Mouse (Mus musculus) brain, embryonic 14.5 days (tissue): ENCODE measurements around the gene Cln5. TPM values are rescaled to one million over a fixed set of nuclear protein-coding genes. Genes with fewer than 3 reads are reported as not detected.

Experiments used
- DNase-seq: peaks from one replicate; pipeline ENCODE4 v3.0.0-alpha.2; 2011; ENCODE audit warnings: low read depth
- CTCF ChIP-seq: fragments of 200-500 bp; IDR thresholded peaks from 2 replicates; pipeline ENCODE4 v1.5.1; 2012; ENCODE audit warnings: inconsistent platforms, mild to moderate bottlenecking, moderate library complexity, borderline replicate concordance; ENCODE audit not compliant: insufficient read depth, insufficient read length; ENCODE audit errors: extremely low read depth
- POLR2A ChIP-seq: fragments of 200-500 bp; IDR thresholded peaks from 2 replicates; pipeline ENCODE4 v1.6.1; 2012; ENCODE audit warnings: mild to moderate bottlenecking, inconsistent platforms, borderline replicate concordance; ENCODE audit not compliant: poor library complexity, insufficient read depth, insufficient read length, severe bottlenecking; ENCODE audit errors: extremely low read depth
- polyA plus RNA-seq: library from polyadenylated mRNA; depleted of rRNA; stranded (reverse); fragments of >200 nt; gene quantifications from 2 replicates; pipeline ENCODE4 v1.2.3, GENCODE M21; 2012

The Cln5 gene
- polyA plus RNA-seq, 1 experiment = 9.7 TPM

DNA sequence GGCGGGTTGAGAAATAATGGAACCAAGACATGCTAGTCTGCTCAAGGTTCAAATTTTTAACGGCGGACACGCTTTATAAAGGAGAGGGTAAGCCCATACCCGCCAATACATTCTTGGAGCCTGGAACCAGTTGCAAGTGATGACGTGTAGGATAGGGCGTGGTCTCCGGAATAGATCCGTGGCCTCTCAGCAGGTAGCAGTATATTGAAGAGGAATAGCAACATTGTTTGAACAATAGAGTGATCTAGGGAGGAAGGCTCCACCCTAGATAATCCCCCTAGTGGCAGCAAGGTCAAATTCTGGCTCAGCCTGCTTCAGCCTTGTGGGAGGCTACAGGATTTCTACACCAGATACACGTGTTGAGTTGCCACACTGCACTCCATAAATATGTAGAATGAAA is 10.5 kb upstream of the Cln5 start:
- TF ChIP-seq CTCF (no peak), POLR2A (no peak)
- DNase-seq = no peak

DNA sequence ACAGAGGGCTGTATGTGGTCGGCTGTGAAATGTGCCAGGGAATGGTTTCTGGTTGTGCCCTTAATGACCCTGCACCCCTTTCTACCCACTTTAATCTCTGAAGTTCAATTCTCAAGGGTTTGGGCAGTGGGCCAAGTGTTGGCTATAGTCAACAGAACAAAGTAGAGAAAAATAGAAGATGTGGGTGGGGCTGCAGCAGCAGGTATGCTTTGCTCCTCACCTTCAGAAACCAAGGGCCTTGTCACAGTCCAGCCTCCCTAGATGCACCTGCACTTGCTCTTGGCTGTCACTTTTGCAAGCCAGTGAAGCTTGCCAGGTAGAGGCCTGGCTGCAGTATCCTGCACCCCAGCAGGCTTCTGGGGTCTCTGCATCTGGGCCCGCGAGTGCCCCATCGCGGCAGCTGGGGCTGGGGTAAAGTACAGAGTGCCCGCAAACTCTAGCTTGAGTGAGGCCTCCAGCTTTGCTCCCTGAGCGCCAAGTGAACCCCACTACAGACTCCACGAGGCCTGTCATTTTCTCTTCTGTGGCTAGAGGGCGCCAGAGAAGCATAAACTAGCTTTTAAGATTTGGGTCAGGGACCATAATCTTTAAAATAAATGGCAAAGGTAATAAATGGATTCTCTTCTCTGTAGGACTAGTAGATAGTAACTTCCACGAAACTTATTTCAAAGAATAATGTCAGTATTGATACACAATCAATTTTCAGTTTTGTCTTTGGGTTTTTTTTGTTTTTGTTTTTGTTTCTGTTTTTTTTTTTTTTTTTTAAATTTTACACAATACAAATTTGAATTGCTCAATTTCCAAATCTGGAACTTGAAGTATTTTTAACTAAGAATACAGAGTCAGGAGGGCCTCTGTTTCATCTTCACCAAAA is 4.5 kb upstream of the Cln5 start:
- DNase-seq = peak; percentile 73
- TF ChIP-seq CTCF (peak; percentile 76), POLR2A (no peak)

DNA sequence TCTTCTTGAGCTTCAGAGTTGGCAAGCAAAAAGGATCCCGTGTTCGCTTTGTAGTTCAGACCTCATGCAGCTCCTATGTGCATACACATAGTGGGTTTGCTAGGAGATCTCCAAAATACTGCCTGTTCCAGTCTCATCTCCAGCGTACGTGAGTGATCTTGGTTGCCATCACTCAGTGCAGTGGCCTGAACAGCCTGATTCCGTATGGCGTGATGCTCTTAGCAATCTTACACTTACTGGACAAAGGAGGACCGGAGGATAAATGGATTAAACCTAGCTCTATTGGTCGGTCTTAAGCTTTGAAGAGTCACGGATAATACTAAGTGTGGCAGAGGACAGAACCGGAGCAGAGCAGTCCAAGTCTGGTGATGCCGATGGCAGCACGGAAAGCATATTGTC is 552 bp upstream of the Cln5 start:
- no peak for DNase-seq
- TF ChIP-seq CTCF = no peak
- TF ChIP-seq POLR2A = no peak

DNA sequence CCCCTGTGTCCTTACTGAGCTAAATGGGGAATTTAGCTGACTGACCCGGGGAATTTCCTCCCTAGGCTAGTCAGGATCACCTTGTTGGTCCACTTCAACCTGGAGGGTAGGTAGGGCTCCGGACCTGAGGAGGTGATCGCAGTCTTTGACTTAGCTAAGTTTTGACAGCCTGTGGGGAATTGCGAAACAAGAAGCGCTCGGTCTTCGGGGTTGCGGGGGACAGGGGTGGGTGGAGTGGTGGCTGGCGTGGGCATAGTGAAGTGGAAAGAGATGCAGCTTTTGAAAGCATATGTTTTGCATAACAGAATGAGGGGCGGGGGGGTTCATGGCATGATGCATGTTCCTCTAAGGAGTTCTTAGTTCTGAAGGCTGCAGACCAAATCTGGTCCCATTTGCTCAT is 774 bp downstream of the Cln5 start:
- TF ChIP-seq POLR2A = no peak
- no peak for TF ChIP-seq CTCF
- DNase-seq = peak; percentile 13

DNA sequence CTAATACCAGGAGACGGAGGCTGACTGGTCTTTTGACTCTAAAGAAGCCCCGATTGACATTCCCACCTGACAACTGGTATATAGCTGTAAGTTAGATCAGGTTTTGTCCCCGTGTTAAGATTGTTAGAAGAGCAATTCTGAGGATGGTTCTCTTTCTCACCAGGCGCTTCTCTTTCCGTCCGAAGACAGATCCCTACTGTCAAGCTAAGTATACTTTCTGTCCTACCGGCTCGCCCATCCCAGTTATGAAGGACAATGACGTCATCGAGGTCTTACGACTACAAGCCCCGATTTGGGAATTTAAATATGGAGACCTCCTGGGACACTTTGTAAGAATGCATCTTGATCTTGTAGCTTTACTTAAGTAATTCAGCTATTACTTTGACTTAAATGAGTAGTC is 1.5 kb downstream of the Cln5 start:
- DNase-seq = no peak
- TF ChIP-seq CTCF (no peak), POLR2A (no peak)

DNA sequence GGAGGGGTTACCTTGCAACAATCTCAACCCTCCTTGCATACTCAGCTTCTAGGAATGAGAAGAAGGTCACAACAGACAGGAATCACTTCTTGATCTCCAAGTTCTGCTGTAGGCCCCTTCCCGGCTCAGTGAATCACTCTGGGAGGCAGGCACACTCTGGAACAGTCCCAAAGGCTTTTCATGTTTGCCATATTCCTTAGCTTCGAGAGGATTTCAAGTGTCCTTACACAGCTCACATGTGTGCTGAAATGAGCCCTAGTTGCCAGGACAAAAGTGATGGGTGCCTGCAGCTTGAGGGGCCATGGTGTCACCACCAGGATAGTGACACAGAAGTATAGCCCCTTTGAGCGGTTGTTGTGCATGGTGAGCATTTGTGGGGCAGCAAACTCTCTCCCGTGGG is 2.7 kb downstream of the Cln5 start:
- no peak for DNase-seq
- no peak for TF ChIP-seq CTCF
- TF ChIP-seq POLR2A = no peak

DNA sequence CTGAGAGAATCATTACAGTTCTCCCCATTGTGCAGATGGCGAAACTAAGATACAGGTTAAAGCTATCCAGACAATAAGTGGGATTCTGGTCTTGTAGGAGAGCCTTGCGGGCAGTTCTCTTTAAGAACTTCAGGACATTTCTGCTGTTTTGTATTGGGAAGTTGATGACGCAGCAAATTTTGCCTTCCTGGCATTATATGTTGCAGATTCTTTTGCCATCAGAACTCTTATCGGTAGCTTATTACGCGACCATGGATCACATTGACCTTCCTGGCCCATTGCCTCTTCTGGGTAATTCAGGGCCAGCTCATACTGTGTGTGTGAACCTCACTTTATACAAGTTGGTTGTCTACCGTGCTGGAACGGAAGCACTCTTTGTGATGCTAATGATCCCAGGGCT is 3.8 kb downstream of the Cln5 start:
- no peak for DNase-seq
- TF ChIP-seq POLR2A (no peak), CTCF (no peak)

DNA sequence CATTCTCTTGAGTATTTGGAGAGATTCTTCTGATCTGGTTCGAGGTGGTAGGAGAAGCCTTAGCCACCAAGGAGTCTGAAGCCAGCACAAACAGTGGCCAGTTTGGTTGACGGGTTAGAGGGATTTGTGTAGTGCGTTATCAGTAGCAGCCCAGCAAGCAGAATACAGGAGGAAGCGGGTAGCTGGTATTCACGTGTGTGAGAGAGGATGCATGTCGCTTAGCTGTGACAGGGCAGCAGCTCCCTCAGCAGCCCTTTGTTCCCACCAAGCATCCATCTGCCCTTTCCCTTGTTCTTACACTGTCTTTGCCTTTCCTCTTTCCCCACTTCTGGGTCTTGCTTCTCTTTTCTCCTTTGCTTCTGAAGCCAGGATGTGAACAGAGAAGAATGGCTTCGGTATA is 5.2 kb downstream of the Cln5 start:
- DNase-seq = no peak
- TF ChIP-seq CTCF = no peak

DNA sequence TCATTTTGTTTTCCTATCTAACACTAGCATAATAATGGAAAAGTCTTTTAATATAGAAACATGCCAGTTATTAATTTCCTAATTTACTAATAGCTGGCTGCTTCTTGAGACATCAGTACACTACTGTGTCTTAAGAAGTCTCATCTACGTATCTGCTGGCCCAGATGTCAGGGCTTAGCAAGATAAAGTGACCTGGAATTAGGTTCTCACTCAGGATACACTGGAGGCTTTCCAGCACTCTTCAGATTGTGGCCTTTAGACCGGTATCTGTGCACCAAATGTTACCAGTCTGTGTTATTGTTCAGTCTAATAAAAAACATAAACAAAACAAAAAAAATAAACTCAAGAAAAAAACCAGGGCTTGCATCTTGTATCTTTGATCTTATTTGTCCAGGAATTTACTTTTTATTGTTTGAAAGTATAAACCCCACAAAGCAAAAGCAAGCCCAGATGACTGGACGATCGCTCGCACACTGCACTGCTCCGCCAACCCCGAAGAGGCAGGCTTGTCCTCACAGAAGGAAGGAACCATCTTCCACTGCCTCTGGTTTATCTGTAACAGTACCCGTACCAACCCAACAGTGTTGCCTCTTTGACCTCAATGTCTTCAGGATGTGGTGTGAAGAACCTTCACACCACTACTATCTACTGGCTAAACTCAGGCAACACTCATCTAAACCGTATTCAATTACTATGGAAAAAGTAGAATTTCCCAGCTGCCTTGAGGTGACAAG is 7.4 kb downstream of the Cln5 start:
- no peak for TF ChIP-seq CTCF
- TF ChIP-seq POLR2A = no peak
- no peak for DNase-seq

DNA sequence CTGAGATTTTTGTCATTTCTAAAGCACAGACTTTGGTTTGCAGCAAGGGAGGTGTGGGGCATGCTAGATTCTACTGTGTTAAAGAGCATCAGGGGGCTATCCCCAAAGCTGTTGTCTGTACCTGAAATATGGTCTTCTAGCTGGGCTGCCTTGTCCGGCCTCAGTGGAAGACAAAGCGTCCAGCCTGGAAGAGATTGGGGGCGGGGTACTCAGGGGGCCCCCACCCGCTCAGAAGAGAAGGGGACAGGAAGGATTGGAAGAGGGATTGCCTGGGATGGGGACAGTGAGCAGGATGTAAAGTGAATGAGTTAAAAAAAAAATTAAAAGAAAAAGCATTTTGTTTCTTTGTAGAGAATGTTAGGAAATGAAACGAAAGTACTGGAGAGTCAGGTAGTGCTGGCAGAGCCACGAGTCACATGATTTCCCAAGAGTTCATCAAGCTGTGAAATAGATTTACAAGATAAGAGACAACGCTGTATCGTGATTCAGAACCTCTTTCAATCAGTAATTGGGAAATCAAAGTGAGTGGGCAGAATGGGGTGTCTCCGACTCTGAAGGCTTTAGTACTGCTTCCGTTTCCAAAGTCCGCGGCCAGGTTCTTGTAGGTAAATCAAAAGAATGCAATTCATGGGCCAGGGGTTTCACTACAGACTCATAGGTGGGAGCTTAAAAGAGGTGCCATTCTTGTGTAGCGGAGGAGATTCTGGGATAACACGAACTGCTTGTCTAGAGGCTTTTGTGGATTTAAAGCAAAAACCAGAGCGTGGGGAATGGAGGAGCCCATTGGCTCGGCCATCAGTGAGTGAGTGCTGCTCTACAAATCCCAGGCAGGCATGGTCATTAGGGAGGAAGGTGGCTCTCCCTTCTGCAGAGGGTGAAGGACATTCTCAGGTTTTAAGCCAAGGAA is 8.2 kb downstream of the Cln5 start:
- TF ChIP-seq POLR2A (no peak), CTCF (no peak)
- no peak for DNase-seq

DNA sequence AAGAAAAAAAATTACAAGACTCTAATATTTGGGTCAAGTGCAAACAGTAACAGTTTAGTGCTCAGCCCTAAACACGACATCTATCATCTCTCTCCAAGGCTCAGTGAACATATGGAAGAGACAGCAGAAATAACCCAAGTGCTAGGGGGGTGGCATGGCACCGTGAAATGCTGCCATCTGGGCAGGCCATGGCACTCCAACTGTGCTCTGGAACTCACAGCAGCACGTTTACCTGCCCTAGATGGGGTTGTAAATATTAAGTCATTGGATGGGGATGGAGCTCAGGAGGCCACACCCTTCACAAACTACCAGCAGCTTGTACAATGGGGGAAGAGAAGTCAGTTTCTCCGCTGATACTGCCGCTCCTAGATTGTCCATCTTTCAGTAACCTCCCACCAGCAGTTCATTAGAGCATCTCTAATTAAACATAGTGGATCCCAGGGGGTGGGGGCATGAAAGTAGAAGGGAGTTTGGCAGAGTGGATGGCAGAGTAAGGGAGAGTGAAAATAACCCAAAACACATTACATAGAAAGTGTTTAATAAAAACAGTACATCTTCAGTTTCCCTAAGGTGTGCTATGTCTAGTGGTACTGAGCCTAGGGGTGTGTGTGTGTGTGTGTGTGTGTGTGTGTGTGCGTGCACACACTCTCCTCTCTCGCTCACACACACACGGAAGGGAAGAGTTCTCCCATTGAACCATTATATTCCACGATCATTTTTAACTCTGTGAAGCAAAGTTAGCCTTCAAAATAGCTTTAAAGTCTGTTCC is 9.4 kb downstream of the Cln5 start:
- peak; percentile 45 for DNase-seq
- no peak for TF ChIP-seq CTCF
- TF ChIP-seq POLR2A = no peak
